Mouse (Mus musculus) heart, postnatal 0 days (tissue): ENCODE measurements around the gene N4bp2. TPM values are rescaled to one million over a fixed set of nuclear protein-coding genes. Genes with fewer than 3 reads are reported as not detected.
"Not testable (repeated sequence)": the region's sequence is repeated elsewhere in the genome, so short reads cannot be mapped to it uniquely, and the experiment has no call there.

Experiments
- ATAC-seq: fragments of 200-750 bp; cut with Nextera tagmentation; 2 replicates; pipeline ENCODE4 v1.8.0; 2017; ENCODE audit warnings: low read depth, moderate number of reproducible peaks, moderate library complexity; ENCODE audit not compliant: insufficient read depth
- DNase-seq: peaks from one replicate; pipeline ENCODE4 v3.0.0-alpha.2; 2016; ENCODE audit warnings: low spot score
- H3K27ac ChIP-seq: fragments of 300-500 bp; sonication (generic); 2 replicates; pipeline ENCODE4 v1.5.1; 2014; ENCODE audit warnings: low read depth, mild to moderate bottlenecking
- H3K27me3 ChIP-seq: fragments of 300-500 bp; sonication (generic); 2 replicates; pipeline ENCODE4 v1.6.1; 2014; ENCODE audit warnings: low read length, mixed read lengths; ENCODE audit not compliant: control insufficient read depth, insufficient read depth
- H3K36me3 ChIP-seq: fragments of 300-500 bp; sonication (generic); replicated peaks from 2 replicates; pipeline ENCODE4 v1.6.1; 2014; ENCODE audit warnings: low read length, mixed read lengths; ENCODE audit not compliant: control insufficient read depth, insufficient read depth
- H3K4me1 ChIP-seq: fragments of 300-500 bp; sonication (generic); 2 replicates; pipeline ENCODE4 v1.6.1; 2014; ENCODE audit warnings: antibody characterized with exemption; ENCODE audit not compliant: control insufficient read depth, insufficient read depth
- H3K4me2 ChIP-seq: fragments of 300-500 bp; sonication (generic); 2 replicates; pipeline ENCODE4 v1.6.1; 2014; ENCODE audit warnings: low read depth, mild to moderate bottlenecking, low read length, moderate library complexity
- H3K4me3 ChIP-seq: fragments of 300-500 bp; sonication (generic); 2 replicates; pipeline ENCODE4 v1.5.1; 2014; ENCODE audit warnings: low read depth, low read length
- H3K9ac ChIP-seq: fragments of 300-500 bp; sonication (generic); replicated peaks from 2 replicates; pipeline ENCODE4 v1.6.1; 2014; ENCODE audit warnings: low read depth, low read length, mixed read lengths
- H3K9me3 ChIP-seq: fragments of 300-500 bp; sonication (generic); replicated peaks from 2 replicates; pipeline ENCODE4 v1.6.1; 2016; ENCODE audit warnings: low read length; ENCODE audit not compliant: control insufficient read depth
- CTCF ChIP-seq: IDR thresholded peaks from 2 replicates; pipeline ENCODE4 v1.5.1; 2016; ENCODE audit warnings: antibody characterized with exemption, control low read depth, low read depth
- EP300 ChIP-seq: IDR thresholded peaks from 2 replicates; pipeline ENCODE4 v1.6.1; 2016; ENCODE audit warnings: antibody characterized with exemption, low read depth
- WGBS: fragments of 180-500 bp; shearing (Covaris S2); extraction: QIAGEN DNeasy Blood & Tissue Kit; methylation state at CpG from one replicate; pipeline ENCODE4 v1.1.7; 2014; 5-methylcytosine and 5-hydroxymethylcytosine counted together
- polyA plus RNA-seq: library from polyadenylated mRNA; unstranded; fragments of >200 nt; fragmentation: Nextera tagmentation; extraction: Ambion mirVana; gene quantifications from 2 replicates; pipeline ENCODE4 v1.2.1, GENCODE M21; 2015
- total RNA-seq: library from RNA; depleted of rRNA; stranded (reverse); fragments of >200 nt; gene quantifications from 2 replicates; pipeline ENCODE4 v1.2.3, GENCODE M21; 2014; ENCODE audit warnings: low replicate concordance; rRNA removed

N4bp2 gene
- total RNA-seq (10.5 and 18.6 TPM in 2 replicates), polyA plus RNA-seq (6.0 and 8.0 TPM in 2 replicates)

GRCm38 (mm10) chr5:65763088-65763915, at the start of gene N4bp2:
TSS of gene N4bp2 (plus strand) at chr5:65763521.
- no peaks in the 10 kb centered on the region for H3K9me3 ChIP-seq
- peak within 1 kb of the TSS; percentile 77 for H3K4me2 ChIP-seq
- TF ChIP-seq CTCF (no peak), EP300 (no peak)
- peak; percentile 27 for ATAC-seq
- peak; percentile 45 for DNase-seq
- 0 out of 2 replicates have a peak, but pooled peaks cover 4% of the 10 kb centered on the region for H3K36me3 ChIP-seq
- WGBS = under 1% methylated on average over 63 of the region's 80 CpGs
- H3K4me1 ChIP-seq = peaks cover 9% of the 10 kb centered on the region
- H3K9ac ChIP-seq = peak within 1 kb of the TSS; percentile 100
- H3K4me3 ChIP-seq = peak within 1 kb of the TSS; percentile 99
- peak within 1 kb of the TSS; percentile 100 for H3K27ac ChIP-seq
- no peaks in the 10 kb centered on the region for H3K27me3 ChIP-seq

DNA sequence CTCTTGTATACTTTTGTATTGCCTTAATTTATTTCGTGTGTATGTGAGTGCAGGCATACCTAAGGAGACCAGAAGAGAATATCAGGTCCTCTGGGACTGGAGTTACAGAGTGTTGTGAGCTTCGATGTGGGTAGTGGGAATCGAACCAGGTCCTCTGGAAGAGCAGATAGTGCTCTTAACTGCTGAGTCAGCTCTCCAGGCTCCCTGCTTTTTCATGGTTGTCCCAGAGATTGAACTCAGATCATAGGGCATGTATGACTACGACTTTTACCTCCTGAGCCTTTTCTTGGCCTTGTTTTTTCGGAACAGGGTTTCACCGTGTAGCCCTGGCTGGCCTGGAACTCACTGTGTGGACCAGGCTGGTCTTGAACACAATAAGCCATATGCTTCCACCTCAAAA, 48.2 kb upstream of the N4bp2 start:
- DNase-seq (no peak), ATAC-seq (no peak)
- no peaks in the 10 kb centered on the region for H3K4me1 ChIP-seq
- TF ChIP-seq CTCF (no peak), EP300 (no peak)
- H3K9me3 ChIP-seq = no peaks in the 10 kb centered on the region
- WGBS = 87% methylated on average over 6 of the region's 6 CpGs
- H3K36me3 ChIP-seq = no peaks in the 10 kb centered on the region
- no peak overlapping the region for H3K4me3 ChIP-seq
- no peak overlapping the region for H3K9ac ChIP-seq
- no peak overlapping the region for H3K27ac ChIP-seq
- no peak overlapping the region for H3K4me2 ChIP-seq
- no peaks in the 10 kb centered on the region for H3K27me3 ChIP-seq

GRCm38 (mm10) chr5:65717063-65717902, 46.0 kb upstream of the N4bp2 start:
- ATAC-seq = peak; percentile 53; the same call in 1 of the 2 replicates
- Histone ChIP-seq H3K9me3 (no peaks in the 10 kb centered on the region), H3K27me3 (no peaks in the 10 kb centered on the region), H3K4me3 (no peak overlapping the region), H3K27ac (peak overlapping the region; percentile 34; the same call in 1 of the 2 replicates), H3K36me3 (no peaks in the 10 kb centered on the region), H3K9ac (no peak overlapping the region), H3K4me1 (no peaks in the 10 kb centered on the region), H3K4me2 (no peak overlapping the region)
- DNase-seq = peak; percentile 28
- WGBS = 72% methylated on average over 18 of the region's 18 CpGs
- TF ChIP-seq EP300 = no peak
- TF ChIP-seq CTCF = no peak

DNA sequence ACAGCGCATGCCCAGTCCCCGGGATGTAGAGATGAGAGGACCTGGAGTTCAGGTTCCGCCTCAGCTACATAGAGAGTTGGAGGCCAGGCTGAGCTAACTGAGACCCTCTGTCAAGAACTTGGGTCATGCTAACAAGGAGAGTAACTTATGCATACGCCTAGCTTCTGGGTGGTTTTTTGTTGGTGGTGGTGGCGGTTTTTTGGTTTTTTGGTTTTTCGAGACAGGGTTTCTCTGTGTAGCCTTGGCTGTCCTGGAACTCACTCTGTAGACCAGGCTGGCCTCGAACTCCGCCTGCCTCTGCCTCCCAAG, 45.5 kb upstream of the N4bp2 start:
- H3K27me3 ChIP-seq, H3K9ac ChIP-seq, H3K4me1 ChIP-seq, DNase-seq, H3K4me3 ChIP-seq, ATAC-seq, H3K9me3 ChIP-seq, H3K4me2 ChIP-seq, H3K36me3 ChIP-seq: not testable (repeated sequence)
- WGBS = 90% methylated on average over 8 of the region's 8 CpGs
- H3K27ac ChIP-seq = peak overlapping the region; percentile 34; the same call in 1 of the 2 replicates

DNA sequence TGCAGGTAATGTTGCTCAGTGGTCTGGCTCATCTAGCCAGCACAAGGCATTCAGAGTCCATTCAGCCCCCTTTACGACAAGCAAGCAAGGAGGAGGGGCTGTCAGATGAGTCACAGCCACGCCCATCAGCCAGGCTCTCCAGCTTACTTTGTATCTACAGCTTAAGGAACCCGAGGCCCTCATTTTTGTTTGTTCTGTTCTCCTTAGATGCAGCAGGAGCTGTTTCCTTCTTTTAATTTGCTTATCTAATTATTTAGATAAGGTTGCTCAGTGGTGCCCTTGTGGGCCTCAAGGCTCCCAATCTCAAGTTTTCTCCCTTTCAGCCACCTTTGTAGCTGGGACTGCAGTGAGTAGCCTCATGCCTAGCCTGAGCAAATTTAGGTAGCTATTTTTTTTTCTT, 45.0 kb upstream of the N4bp2 start:
- ATAC-seq (no peak), DNase-seq (no peak)
- Histone ChIP-seq H3K4me1 (no peaks in the 10 kb centered on the region), H3K36me3 (no peaks in the 10 kb centered on the region), H3K27me3 (no peaks in the 10 kb centered on the region), H3K4me2 (no peak overlapping the region), H3K27ac (no peak overlapping the region), H3K9me3 (no peaks in the 10 kb centered on the region), H3K9ac (no peak overlapping the region), H3K4me3 (no peak overlapping the region)
- 20% methylated on average over 3 of the region's 3 CpGs for WGBS
- TF ChIP-seq EP300 = no peak
- no peak for TF ChIP-seq CTCF
